Mouse (Mus musculus) testis, postnatal 14 days (tissue): ENCODE measurements at regions not wholly inside any gene's neighbourhood (a gene's known extent, or its start where the extent isn't known, plus 50 kb on each side); places are given as distances from the start of the nearest gene placed in this dataset.

Experiments
- DNase-seq: peaks from one replicate; pipeline ENCODE4 v3.0.0; 2021; ENCODE audit warnings: low spot score

- DNase-seq, result no peak
Measured at GRCm38 (mm10) chr14:71893361-71893760, 598.3 kb downstream of the Gm9195 start.

GRCm38 (mm10) chr14:71891667-71892066 is 600.0 kb downstream of the Gm9195 start:
- DNase-seq, result no peak

- no peak for DNase-seq
Measured at GRCm38 (mm10) chr14:71882871-71883270, 608.8 kb downstream of the Gm9195 start.

GRCm38 (mm10) chr14:71845546-71845945 is 646.1 kb downstream of the Gm9195 start:
- no peak for DNase-seq

GRCm38 (mm10) chr14:71808863-71809487 is 682.7 kb downstream of the Gm9195 start:
- no peak for DNase-seq

GRCm38 (mm10) chr14:71805624-71806023 is 686.0 kb downstream of the Gm9195 start:
- no peak for DNase-seq

- no peak for DNase-seq
Measured at GRCm38 (mm10) chr14:71799861-71800260, 691.8 kb downstream of the Gm9195 start.

- no peak for DNase-seq
Measured at GRCm38 (mm10) chr14:71795713-71796112, 695.9 kb downstream of the Gm9195 start.

- DNase-seq, result no peak
Measured at GRCm38 (mm10) chr14:71776990-71777525, 714.6 kb downstream of the Gm9195 start.

- no peak for DNase-seq
Measured at GRCm38 (mm10) chr14:71766856-71767255, 724.8 kb downstream of the Gm9195 start.

GRCm38 (mm10) chr14:71728542-71728941 is 763.1 kb downstream of the Gm9195 start:
- DNase-seq, result no peak

- DNase-seq, result no peak
Measured at GRCm38 (mm10) chr14:71723526-71723925, 768.1 kb downstream of the Gm9195 start.

- no peak for DNase-seq
Measured at GRCm38 (mm10) chr14:71709528-71710289, 781.9 kb downstream of the Gm9195 start.

GRCm38 (mm10) chr14:71692752-71693437 is 798.7 kb downstream of the Gm9195 start:
- DNase-seq, result no peak

- DNase-seq, result no peak
Measured at GRCm38 (mm10) chr14:71674564-71674963, 817.1 kb downstream of the Gm9195 start.

- no peak for DNase-seq
Measured at GRCm38 (mm10) chr14:71673837-71674236, 817.8 kb downstream of the Gm9195 start.

- no peak for DNase-seq
Measured at GRCm38 (mm10) chr14:71672481-71672880, 819.2 kb downstream of the Gm9195 start.

- DNase-seq, result no peak
Measured at GRCm38 (mm10) chr14:71671994-71672393, 819.6 kb downstream of the Gm9195 start.

- no peak for DNase-seq
Measured at GRCm38 (mm10) chr14:71670435-71670834, 821.2 kb downstream of the Gm9195 start.

GRCm38 (mm10) chr14:71666656-71667055 is 825.0 kb downstream of the Gm9195 start:
- DNase-seq, result no peak

- no peak for DNase-seq
Measured at GRCm38 (mm10) chr14:71660166-71660565, 831.5 kb downstream of the Gm9195 start.

- no peak for DNase-seq
Measured at GRCm38 (mm10) chr14:71654785-71655627, 836.6 kb downstream of the Gm9195 start.
